Mouse (Mus musculus) lung, embryonic 14.5 days (tissue): ENCODE results near the gene Kctd15. TPM values are rescaled to one million over a fixed set of nuclear protein-coding genes. Genes with fewer than 3 reads are reported as not detected.

Experiments
- ATAC-seq: fragments of 200-750 bp; cut with Nextera tagmentation; 2 replicates; pipeline ENCODE4 v1.8.0; 2017; ENCODE audit warnings: mild to moderate bottlenecking, moderate TSS enrichment, moderate library complexity; ENCODE audit not compliant: insufficient read depth
- DNase-seq: peaks from one replicate; pipeline ENCODE4 v3.0.0-alpha.2; 2015
- H3K27ac ChIP-seq: fragments of 300-500 bp; sonication (generic); 2 replicates; pipeline ENCODE4 v1.5.1; 2014; ENCODE audit warnings: low read depth, mild to moderate bottlenecking, moderate library complexity
- H3K27me3 ChIP-seq: fragments of 300-500 bp; sonication (generic); 2 replicates; pipeline ENCODE4 v1.6.1; 2014; ENCODE audit warnings: low read length, control low read depth; ENCODE audit not compliant: insufficient read depth
- H3K36me3 ChIP-seq: fragments of 300-500 bp; sonication (generic); 2 replicates; pipeline ENCODE4 v1.6.1; 2014; ENCODE audit warnings: control low read depth; ENCODE audit not compliant: insufficient read depth
- H3K4me1 ChIP-seq: fragments of 300-500 bp; sonication (generic); 2 replicates; pipeline ENCODE4 v1.6.1; 2014; ENCODE audit warnings: antibody characterized with exemption, control low read depth; ENCODE audit not compliant: insufficient read depth
- H3K4me2 ChIP-seq: fragments of 300-500 bp; sonication (generic); 2 replicates; pipeline ENCODE4 v1.6.1; 2014; ENCODE audit warnings: mild to moderate bottlenecking
- H3K4me3 ChIP-seq: fragments of 300-500 bp; sonication (generic); 2 replicates; pipeline ENCODE4 v1.5.1; 2014; ENCODE audit warnings: low read depth, low read length
- H3K9ac ChIP-seq: fragments of 300-500 bp; sonication (generic); 2 replicates; pipeline ENCODE4 v1.6.1; 2014
- H3K9me3 ChIP-seq: fragments of 300-500 bp; sonication (generic); 2 replicates; pipeline ENCODE4 v1.6.1; 2016; ENCODE audit warnings: low read depth, low read length, control low read depth
- CTCF ChIP-seq: IDR thresholded peaks from 2 replicates; pipeline ENCODE4 v1.5.1; 2016; ENCODE audit warnings: antibody characterized with exemption, low read depth
- WGBS: fragments of 180-500 bp; shearing (Covaris S2); extraction: QIAGEN DNeasy Blood & Tissue Kit; methylation state at CpG from one replicate; pipeline ENCODE4 v1.1.7; 2014; 5-methylcytosine and 5-hydroxymethylcytosine counted together
- polyA plus RNA-seq: library from polyadenylated mRNA; unstranded; fragments of >200 nt; fragmentation: Nextera tagmentation; extraction: Ambion mirVana; gene quantifications from 2 replicates; pipeline ENCODE4 v1.2.1, GENCODE M21; 2014

The Kctd15 gene
- polyA plus RNA-seq, 1 experiment from 2014 or later = 11.0 TPM

DNA sequence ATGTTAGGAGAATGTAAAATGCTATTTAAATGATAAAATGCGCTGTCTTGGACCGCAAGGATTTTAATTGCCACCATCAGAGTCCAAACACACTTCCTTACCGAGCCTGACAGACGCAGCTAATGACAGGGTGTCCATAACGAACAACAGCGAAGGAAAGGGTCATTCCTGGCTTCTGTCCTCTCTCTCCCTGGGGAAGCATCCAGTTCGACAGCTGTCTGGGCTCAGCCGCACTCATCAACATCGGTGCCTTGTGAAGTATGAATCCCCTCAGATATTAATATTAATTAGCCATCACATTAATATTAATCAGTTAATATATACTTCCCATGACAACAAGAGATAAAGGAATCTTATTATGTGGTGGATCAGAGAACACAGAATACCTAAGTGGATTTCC, 38.4 kb upstream of the Kctd15 start:
- no peak for TF ChIP-seq CTCF
- ATAC-seq = peak; percentile 92

DNA sequence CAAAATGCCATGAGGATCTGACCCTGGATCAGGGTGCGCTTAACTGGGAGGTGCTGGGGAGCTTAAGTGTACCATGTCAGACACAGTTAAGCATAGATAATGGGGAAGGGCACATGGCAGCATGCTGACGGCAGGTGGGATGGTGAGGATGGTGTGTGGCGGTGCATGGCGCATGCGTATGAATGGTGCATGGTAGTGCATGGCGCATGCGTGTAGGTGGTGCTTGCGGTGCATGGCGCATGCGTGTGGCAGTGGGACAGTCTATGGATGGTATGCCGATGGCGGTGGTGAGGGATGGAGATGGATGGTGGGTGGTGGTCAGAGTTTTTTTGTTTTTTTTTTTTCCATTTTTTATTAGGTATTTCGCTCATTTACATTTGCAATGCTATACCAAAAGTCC, 37.4 kb upstream of the Kctd15 start:
- ATAC-seq (no peak), DNase-seq (no peak)
- H3K36me3 ChIP-seq = no peaks in the 10 kb centered on the region
- H3K27ac ChIP-seq = no peak overlapping the region
- no peak overlapping the region for H3K9ac ChIP-seq
- H3K4me3 ChIP-seq = no peak overlapping the region
- H3K4me2 ChIP-seq = no peak overlapping the region
- 95% methylated on average over 13 of the region's 13 CpGs for WGBS
- H3K27me3 ChIP-seq = 0 out of 2 replicates have a peak, but pooled peaks cover 3% of the 10 kb centered on the region
- H3K9me3 ChIP-seq = no peaks in the 10 kb centered on the region
- no peaks in the 10 kb centered on the region for H3K4me1 ChIP-seq
- TF ChIP-seq CTCF = no peak

More for the DNA sequence above, 38.4 kb upstream of the Kctd15 start:
- Histone ChIP-seq H3K27me3 (peaks cover 11% of the 10 kb centered on the region; the same call in 1 of the 2 replicates), H3K4me3 (no peak overlapping the region), H3K9me3 (no peaks in the 10 kb centered on the region), H3K36me3 (no peaks in the 10 kb centered on the region), H3K4me2 (no peak overlapping the region), H3K27ac (no peak overlapping the region), H3K4me1 (no peaks in the 10 kb centered on the region), H3K9ac (no peak overlapping the region)
- DNase-seq = peak; percentile 96
- WGBS = 36% methylated on average over 9 of the region's 9 CpGs

DNA sequence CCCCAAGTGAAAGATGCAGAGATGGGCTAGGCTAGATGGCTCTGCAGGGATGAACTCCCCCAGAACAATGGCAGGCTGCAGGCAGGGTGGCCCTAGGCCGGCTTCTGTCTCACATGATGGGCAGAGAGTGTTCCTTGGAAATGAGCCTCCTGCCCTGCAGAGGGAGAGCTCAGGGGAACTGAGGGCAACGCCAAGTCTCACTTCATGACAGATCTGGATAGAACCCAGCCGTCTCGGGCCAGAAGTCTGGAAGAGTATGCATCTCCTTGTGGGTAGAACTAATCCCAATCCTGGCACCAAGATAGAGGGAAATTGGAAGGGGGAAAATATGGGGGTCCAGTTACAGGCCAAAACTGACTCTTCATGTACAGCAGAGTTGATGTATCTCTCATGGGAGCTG, 36.5 kb upstream of the Kctd15 start:
- Histone ChIP-seq H3K36me3 (no peaks in the 10 kb centered on the region), H3K27ac (no peak overlapping the region), H3K9me3 (no peaks in the 10 kb centered on the region), H3K27me3 (0 out of 2 replicates have a peak, but pooled peaks cover 3% of the 10 kb centered on the region), H3K4me1 (no peaks in the 10 kb centered on the region), H3K4me2 (no peak overlapping the region), H3K4me3 (no peak overlapping the region), H3K9ac (no peak overlapping the region)
- peak; percentile 65 for DNase-seq
- ATAC-seq = 0 out of 2 replicates have a peak, but pooled peaks have one; percentile 9
- no peak for TF ChIP-seq CTCF
- WGBS = 61% methylated on average over 4 of the region's 4 CpGs

DNA sequence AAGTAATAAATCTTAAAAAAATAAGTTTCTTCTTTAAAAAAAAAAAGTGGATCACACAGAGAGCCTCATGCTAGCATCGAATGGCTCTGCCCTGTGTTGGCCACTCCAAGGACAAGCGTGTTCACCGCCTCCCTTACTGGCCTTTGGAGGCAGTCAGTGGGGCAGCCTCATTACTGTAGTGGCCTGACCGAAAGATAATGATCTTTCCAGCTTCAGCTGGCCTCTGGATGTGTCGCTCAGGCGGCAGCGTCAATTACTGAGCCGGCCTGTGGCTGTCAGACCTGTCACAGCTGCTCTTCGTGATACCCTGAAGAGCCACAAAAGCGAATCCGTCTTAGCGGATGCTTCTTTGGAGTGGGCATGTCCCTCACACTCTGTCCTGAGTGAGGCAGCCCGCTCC, 33.6 kb upstream of the Kctd15 start:
- H3K27ac ChIP-seq = no peak overlapping the region
- no peak for TF ChIP-seq CTCF
- H3K4me1 ChIP-seq = no peaks in the 10 kb centered on the region
- no peaks in the 10 kb centered on the region for H3K36me3 ChIP-seq
- H3K9ac ChIP-seq = no peak overlapping the region
- H3K4me3 ChIP-seq = no peak overlapping the region
- no peak for DNase-seq
- H3K9me3 ChIP-seq = no peaks in the 10 kb centered on the region
- WGBS = 41% methylated on average over 13 of the region's 13 CpGs
- no peak for ATAC-seq
- no peak overlapping the region for H3K4me2 ChIP-seq
- H3K27me3 ChIP-seq = peaks cover 21% of the 10 kb centered on the region

DNA sequence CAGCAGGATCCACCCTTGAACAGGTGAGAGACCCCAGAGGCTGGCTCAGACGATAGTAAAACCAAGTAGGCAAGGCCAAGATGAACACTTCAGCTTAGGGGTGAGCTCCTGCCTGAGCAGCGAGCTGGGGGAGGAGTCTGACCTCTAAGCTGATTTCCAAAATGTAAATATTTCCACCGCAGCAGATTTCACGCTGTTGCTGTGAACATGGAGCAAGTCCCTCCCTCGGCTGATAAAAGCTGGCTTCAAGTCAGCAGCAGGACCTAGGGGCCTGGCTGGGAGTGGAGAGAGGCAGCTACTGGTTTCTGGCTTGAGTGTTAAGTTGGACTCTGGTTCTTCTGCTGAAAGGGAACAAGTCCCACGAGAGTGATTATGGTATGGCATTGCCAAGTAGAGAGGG, 32.5 kb upstream of the Kctd15 start:
- peak; percentile 75 for DNase-seq
- Histone ChIP-seq H3K4me2 (no peak overlapping the region), H3K36me3 (no peaks in the 10 kb centered on the region), H3K4me3 (no peak overlapping the region), H3K27ac (no peak overlapping the region), H3K4me1 (no peaks in the 10 kb centered on the region), H3K9ac (no peak overlapping the region), H3K27me3 (peaks cover 25% of the 10 kb centered on the region), H3K9me3 (no peaks in the 10 kb centered on the region)
- peak; percentile 22; the same call in 1 of the 2 replicates for ATAC-seq
- TF ChIP-seq CTCF = no peak
- 2% methylated on average over 6 of the region's 6 CpGs for WGBS

DNA sequence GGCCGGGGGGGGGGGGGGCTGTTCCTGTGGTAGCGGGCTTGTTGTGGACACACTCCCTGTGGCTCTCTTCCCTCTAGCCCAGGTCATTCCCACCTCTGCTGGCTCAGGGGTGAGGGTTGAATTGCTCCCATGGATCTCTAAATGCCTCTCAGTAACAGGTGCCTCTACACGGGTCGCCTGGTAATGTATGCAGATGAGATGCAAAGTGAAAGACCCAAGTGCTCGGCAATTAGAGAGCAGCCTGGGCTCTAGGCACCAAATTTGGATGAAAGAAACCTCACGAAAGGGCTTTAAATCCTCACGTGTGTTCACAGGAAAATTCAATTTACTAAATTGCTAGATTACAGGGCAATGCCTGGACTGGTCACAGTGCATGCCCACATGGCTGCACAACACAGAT, 29.3 kb upstream of the Kctd15 start:
- 39% methylated on average over 7 of the region's 7 CpGs for WGBS
- H3K36me3 ChIP-seq = no peaks in the 10 kb centered on the region
- H3K27ac ChIP-seq = no peak overlapping the region
- no peaks in the 10 kb centered on the region for H3K4me1 ChIP-seq
- H3K4me3 ChIP-seq = no peak overlapping the region
- no peak overlapping the region for H3K9ac ChIP-seq
- H3K9me3 ChIP-seq = no peaks in the 10 kb centered on the region
- no peak overlapping the region for H3K4me2 ChIP-seq
- peaks cover 35% of the 10 kb centered on the region for H3K27me3 ChIP-seq
- DNase-seq (no peak), ATAC-seq (no peak)
- TF ChIP-seq CTCF = no peak

DNA sequence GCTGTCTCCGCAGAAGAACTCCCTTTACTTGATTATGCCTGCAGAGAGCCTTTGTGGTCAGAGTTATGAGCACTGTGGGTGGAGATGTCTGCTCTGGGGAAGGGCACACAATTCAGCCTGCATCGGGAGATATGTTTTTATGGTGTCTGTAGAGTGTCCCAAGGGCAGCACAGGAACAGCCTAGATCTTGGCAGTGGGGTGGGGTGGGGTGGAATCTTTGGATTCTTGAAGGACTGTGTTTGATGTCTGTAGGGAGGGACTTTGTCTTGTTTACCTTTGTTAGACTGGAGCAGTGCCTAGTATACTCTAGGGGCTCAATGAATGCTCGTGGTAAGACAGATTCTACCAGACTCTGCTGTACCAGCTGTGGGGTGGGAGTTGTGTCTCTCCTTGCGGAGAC, 28.6 kb upstream of the Kctd15 start:
- no peak for TF ChIP-seq CTCF
- WGBS = 61% methylated on average over 4 of the region's 4 CpGs
- DNase-seq (no peak), ATAC-seq (no peak)
- Histone ChIP-seq H3K36me3 (no peaks in the 10 kb centered on the region), H3K27me3 (peaks cover 38% of the 10 kb centered on the region), H3K4me2 (no peak overlapping the region), H3K9ac (no peak overlapping the region), H3K4me3 (no peak overlapping the region), H3K27ac (no peak overlapping the region), H3K4me1 (no peaks in the 10 kb centered on the region), H3K9me3 (no peaks in the 10 kb centered on the region)
